Mouse (Mus musculus): ENCODE data around the gene Capg.

DNA sequence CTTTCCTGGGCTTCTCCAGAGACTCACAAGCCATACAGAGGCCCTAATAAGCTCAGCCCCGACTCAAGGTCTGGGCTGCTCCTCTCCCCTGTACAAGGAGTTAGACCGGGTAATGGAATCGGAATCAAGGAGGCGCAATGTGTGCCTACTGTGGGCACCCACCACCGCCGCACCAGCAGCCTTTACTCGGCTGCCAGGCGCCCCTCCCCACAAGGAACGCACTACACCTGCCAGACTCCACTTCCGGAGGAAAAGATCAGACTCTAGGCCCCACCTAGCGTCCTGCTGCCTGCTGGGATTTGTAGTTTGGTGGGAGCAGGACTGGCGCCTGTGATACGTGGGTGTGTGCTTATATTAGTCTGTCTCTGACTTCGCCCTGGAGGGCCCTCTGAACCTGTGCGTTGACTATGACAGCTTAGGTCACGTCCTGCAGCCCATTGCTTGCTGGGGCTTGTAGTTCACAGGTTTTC, 5.6 kb upstream of the Capg start:
- TF ChIP-seq TAL1 (IDR thresholded peaks at IDR 0.05; ENCODE audit: low read length) (no peak), GATA1 (IDR thresholded peaks at IDR 0.05; ENCODE audit: low read length) (no peak)
